Mouse (Mus musculus): ENCODE measurements at regions not wholly inside any gene's neighbourhood (a gene's known extent, or its start where the extent isn't known, plus 50 kb on each side); places are given as distances from the start of the nearest gene placed in this dataset.
"Not testable (repeated sequence)": the region's sequence is repeated elsewhere in the genome, so short reads cannot be mapped to it uniquely, and the experiment has no call there.

GRCm38 (mm10) chr11:12589757-12590373, 125.1 kb upstream of the Cobl start:
- DNase-seq, result no peak

DNA sequence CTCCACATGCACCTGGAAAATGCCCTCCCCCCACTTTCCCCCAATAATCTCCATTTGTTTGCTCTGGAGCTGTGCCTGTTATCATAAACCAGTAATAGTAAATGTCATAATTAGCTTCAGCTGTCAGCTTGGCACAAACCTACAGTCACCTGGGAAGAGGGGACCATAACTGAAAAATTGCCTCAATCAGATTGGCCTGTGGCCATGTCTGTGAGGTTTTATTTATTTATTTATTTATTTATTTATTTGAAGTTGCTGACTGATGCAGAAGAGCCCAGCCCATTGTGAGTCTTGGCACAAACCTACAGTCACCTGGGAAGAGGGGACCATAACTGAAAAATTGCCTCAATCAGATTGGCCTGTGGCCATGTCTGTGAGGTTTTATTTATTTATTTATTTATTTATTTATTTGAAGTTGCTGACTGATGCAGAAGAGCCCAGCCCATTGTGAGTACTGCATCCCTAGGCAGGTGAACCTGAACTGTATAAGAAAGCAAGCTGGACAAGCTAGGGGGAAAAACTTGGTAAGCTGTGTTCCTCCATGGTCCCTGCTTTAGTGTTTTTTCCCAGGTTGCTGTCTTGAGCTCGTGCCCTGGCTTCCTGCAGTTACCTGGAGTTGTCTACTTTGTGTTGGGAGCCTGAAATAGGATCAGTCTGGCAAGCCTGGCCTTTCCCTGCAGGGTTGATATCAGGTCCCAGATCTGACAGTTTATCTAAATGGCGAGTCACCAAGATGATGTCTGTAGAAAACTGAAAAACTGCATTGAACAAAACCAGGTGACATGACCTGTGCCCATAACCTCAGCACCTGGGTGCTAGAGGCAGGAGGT, 120.3 kb upstream of the Cobl start:
- DNase-seq, result not testable (repeated sequence)

DNA sequence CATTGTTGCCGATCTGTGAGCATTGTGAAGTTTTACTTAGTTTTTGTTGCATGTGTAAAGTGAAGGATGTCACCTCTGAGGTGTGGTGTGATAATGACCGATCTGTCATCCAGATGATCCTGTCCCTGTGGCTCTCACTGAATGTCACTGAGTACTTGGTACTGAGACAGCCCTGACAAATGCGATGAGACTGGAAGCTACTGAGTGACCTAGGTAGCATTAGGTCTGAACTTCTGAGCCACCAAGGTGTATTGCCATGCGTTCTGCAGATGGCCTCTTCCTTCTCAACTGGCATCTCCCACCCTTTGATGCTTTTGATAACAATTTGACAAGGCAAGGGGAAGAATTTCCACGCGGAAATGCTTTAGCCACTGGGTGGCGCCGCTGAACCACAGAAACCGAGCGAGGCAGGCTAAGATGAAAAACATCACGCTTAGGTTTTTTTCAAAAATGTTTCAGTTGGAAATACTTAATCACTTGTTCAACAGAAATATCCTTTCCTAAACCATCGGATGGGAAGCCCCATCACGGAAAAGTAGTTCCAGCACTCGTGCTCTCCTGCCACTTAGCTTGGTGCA, 114.3 kb upstream of the Cobl start:
- peak; percentile 57 for DNase-seq

- no peak for DNase-seq
These were observed 94.9 kb upstream of the Cobl start for GRCm38 (mm10) chr11:12559663-12560062.

DNA sequence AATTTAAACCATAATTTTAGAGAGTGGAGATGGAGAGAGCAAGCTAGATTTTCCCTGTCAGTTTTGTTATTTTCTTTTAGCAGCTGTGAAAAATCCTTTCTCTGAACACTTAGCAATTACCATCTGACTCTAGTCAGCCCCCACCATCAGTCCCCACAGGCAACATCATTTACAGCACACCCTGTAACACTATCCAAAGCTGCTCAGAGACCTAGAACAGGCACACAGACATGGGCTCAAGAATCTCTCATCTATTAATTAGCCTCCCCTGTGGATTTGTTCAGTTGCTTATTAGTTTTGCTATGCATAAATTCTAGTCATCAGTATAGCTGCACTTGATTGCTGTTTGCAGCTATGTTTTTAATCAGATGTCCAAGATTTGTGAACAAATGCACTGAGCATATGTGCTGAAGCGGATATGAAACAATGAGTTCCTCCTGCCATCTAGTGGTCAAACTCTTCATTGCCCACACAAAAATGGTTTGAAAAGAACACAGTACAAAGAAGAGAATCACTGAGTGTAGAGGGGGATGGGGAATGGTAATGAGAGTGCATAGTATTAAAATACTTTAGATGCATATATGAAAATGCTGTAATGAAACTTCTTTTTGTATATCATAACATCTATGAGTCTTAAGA, 94.4 kb upstream of the Cobl start:
- peak; percentile 33 for DNase-seq

GRCm38 (mm10) chr11:12558176-12558575, 93.4 kb upstream of the Cobl start:
- no peak for DNase-seq

DNA sequence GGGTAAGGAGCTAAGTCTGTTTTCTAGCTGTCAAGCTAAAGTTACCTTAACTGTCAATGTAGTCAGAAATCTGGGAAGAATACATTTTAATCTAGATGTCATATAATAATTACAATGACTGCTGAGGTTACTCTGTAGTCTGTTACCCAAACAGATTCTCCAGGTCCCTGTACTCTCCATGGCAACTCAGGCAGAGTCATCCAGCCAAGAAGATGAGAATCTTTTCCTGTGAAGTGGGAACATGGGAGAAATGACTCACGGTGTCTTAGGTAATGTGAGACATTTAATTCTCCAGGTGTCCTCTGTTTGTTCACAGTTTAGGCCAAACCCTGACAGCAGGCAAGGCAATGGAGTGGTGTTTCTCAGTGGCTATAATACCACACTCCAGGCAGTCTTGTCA, 81.0 kb upstream of the Cobl start:
- DNase-seq, result no peak

DNA sequence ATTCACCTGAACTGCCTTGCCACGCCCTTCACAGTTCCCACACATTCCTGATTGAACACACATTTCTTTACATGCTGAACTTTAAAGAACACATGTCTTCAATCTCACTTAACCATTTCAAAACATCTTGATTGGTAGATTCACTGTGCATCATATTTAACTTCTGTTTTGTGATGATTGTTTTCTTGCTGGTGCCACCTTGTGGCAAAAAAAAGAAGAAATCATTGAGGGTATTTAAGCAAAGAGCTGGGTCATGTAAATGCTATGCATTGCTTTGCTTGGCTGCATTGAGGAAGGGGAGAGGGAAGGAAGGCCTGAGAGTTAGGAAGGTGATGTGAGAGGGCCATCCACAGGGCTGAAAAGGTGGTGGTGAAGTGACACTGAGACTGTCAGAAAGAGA, 78.3 kb upstream of the Cobl start:
- no peak for DNase-seq

DNA sequence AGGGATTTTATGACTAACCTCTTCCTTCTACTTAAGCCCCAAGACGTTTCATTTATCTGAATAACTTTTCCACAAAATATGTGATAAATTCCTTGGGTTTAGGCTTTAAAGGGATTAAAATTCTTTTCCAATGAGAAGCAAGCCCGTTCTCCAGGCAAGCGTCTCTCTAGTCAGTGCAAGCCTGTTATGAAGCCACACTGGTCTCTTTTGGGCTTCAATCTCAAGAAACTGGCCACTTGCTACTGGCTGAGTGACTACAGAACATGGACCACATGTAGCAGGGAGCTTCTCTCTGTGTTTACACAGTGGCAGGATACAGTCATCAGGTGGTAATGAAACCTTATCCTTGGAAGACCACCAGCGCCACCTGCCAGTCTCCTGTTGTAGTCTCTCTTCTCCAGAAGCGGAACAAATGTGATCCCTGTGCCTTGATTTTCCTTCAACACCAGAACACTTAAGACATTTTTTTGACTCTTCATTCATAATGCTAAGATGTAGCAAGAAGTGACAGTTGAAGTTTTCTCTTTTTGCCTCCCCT, 75.6 kb upstream of the Cobl start:
- DNase-seq, result no peak

DNA sequence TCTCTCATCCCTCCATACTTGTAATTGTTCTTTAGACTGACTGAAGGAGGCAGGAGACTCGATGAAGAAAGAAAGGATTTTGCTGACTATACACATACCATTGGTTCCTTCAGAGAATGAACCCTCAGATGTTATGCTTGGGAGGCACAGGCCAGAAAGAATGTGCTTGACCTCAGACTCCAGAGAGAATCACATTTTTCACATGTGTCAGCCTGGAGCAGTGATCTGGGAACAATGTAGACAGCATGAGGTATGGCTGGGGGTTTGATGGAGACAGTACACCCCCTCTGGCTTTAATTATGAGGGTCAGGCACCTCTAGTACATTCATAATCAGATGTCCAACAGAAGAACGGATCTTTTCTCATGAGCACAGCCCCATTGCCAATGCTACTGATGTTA, 70.3 kb upstream of the Cobl start:
- DNase-seq, result no peak

DNA sequence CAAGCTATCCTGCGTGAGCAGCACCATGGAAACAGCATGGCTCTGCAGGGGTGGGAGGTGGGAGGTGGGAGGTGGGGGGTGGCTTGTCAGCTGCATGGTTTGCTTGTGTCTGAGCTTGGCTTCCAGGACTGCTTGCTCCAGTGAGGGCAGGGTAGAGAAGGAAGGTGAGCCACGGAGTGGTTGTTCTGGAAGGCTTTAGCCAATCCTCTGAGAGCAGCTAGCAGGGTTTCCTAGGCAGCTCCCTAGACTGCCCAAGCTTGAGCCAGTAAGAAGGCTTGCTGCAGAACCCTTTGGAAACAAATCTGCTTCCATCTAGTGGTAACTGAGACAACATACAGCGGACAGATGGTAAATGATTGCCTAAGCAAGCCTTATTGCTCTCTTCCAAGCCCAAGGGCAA, 67.5 kb upstream of the Cobl start:
- DNase-seq, result peak; percentile 42

DNA sequence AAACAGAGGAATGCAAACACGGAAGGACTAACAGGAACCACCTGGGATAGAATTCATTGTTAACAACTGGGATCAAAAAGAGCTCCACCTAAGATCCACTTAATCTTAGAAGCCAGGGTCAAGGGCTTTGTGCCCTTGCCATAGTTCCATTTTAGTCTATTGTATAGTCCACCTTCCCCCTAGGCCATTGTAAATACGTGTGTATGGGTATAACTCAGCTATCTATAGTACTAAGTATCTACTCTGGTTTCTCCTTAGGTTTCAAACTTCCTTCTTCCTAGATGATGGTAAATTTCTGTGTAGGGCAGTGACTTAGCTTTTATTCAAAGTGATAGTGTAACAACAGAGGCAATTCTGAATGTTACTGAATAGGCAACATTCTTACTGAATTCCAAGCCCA, 57.3 kb upstream of the Cobl start:
- DNase-seq, result not testable (repeated sequence)

GRCm38 (mm10) chr11:12521286-12521685, 56.5 kb upstream of the Cobl start:
- DNase-seq, result no peak

DNA sequence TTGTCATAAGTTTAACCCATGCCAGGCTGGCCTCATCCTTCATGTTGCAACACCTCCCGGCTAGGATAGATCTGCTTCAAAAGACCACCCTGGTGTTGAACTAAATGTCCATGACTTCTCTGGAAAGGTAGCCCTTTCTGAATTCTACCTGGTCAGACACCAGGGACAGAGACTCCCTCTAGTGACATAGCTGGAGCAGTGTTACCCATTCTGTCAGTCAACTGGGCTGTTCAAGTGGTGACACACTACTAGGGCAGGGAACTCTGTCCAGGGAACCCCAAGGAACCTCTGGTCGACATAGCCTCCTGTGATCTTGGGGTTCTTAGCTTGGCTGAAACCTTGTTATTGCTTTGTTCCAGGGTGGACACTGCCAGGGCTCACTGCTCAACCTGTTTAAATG, 51.6 kb upstream of the Cobl start:
- no peak for DNase-seq
